Mouse (Mus musculus) kidney, embryonic 14.5 days (tissue): ENCODE results near the gene Sncg. TPM values are rescaled to one million over a fixed set of nuclear protein-coding genes. Genes with fewer than 3 reads are reported as not detected.

Experiments used
- ATAC-seq: fragments of 200-750 bp; cut with Nextera tagmentation; 2 replicates; pipeline ENCODE4 v1.8.0; 2017; ENCODE audit warnings: moderate number of reproducible peaks, mild to moderate bottlenecking, moderate TSS enrichment, moderate library complexity; ENCODE audit not compliant: low FRiP score, low TSS enrichment
- H3K27ac ChIP-seq: fragments of 300-500 bp; sonication (generic); 2 replicates; pipeline ENCODE4 v1.5.1; 2014; ENCODE audit warnings: low read depth, mild to moderate bottlenecking, low read length, moderate library complexity, mixed read lengths
- H3K27me3 ChIP-seq: fragments of 300-500 bp; sonication (generic); 2 replicates; pipeline ENCODE4 v1.6.1; 2014; ENCODE audit warnings: mild to moderate bottlenecking, low read length; ENCODE audit not compliant: control insufficient read depth, insufficient read depth
- H3K36me3 ChIP-seq: fragments of 300-500 bp; sonication (generic); 2 replicates; pipeline ENCODE4 v1.6.1; 2014; ENCODE audit warnings: low read length, mixed read lengths; ENCODE audit not compliant: control insufficient read depth, insufficient read depth
- H3K4me1 ChIP-seq: fragments of 300-500 bp; sonication (generic); 2 replicates; pipeline ENCODE4 v1.6.1; 2014; ENCODE audit warnings: low read length, mixed read lengths; ENCODE audit not compliant: control insufficient read depth, insufficient read depth
- H3K4me2 ChIP-seq: fragments of 300-500 bp; sonication (generic); replicated peaks from 2 replicates; pipeline ENCODE4 v1.6.1; 2014; ENCODE audit warnings: low read depth, mild to moderate bottlenecking, low read length
- H3K4me3 ChIP-seq: fragments of 300-500 bp; sonication (generic); 2 replicates; pipeline ENCODE4 v1.5.1; 2014; ENCODE audit warnings: mild to moderate bottlenecking, low read length
- H3K9ac ChIP-seq: fragments of 300-500 bp; sonication (generic); 2 replicates; pipeline ENCODE4 v1.6.1; 2014; ENCODE audit warnings: low read depth, mild to moderate bottlenecking, low read length, moderate library complexity
- H3K9me3 ChIP-seq: fragments of 300-500 bp; sonication (generic); 2 replicates; pipeline ENCODE4 v1.6.1; 2016; ENCODE audit warnings: low read length; ENCODE audit not compliant: control insufficient read depth
- WGBS: fragments of 180-500 bp; shearing (Covaris S2); extraction: QIAGEN DNeasy Blood & Tissue Kit; methylation state at CpG from one replicate; pipeline ENCODE4 v1.1.7; 2014; 5-methylcytosine and 5-hydroxymethylcytosine counted together
- polyA plus RNA-seq: library from polyadenylated mRNA; unstranded; fragments of >200 nt; fragmentation: Nextera tagmentation; extraction: Ambion mirVana; gene quantifications from 2 replicates; pipeline ENCODE4 v1.2.1, GENCODE M21; 2014

Sncg gene
- polyA plus RNA-seq, 1 experiment from 2014 or later: 7.5 TPM

- Histone ChIP-seq H3K9ac (no peak overlapping the region), H3K27ac (no peak overlapping the region), H3K9me3 (no peaks in the 10 kb centered on the region), H3K4me1 (no peaks in the 10 kb centered on the region), H3K36me3 (no peaks in the 10 kb centered on the region), H3K4me3 (no peak overlapping the region), H3K4me2 (no peak overlapping the region), H3K27me3 (no peaks in the 10 kb centered on the region)
- 89% methylated on average over 3 of the region's 3 CpGs for WGBS
- ATAC-seq: no peak
Observed at GRCm38 (mm10) chr14:34353326-34353725, 21.3 kb downstream of the Sncg start.

- Histone ChIP-seq H3K9ac (no peak overlapping the region), H3K4me3 (no peak overlapping the region), H3K36me3 (no peaks in the 10 kb centered on the region), H3K27ac (no peak overlapping the region), H3K27me3 (no peaks in the 10 kb centered on the region), H3K4me2 (no peak overlapping the region), H3K4me1 (no peaks in the 10 kb centered on the region), H3K9me3 (no peaks in the 10 kb centered on the region)
- no peak for ATAC-seq
- 62% methylated on average over 6 of the region's 6 CpGs for WGBS
Observed at GRCm38 (mm10) chr14:34352523-34352922, 22.1 kb downstream of the Sncg start.

- Histone ChIP-seq H3K36me3 (no peaks in the 10 kb centered on the region), H3K27me3 (no peaks in the 10 kb centered on the region), H3K9ac (no peak overlapping the region), H3K27ac (no peak overlapping the region), H3K4me2 (no peak overlapping the region), H3K4me1 (no peaks in the 10 kb centered on the region), H3K4me3 (no peak overlapping the region), H3K9me3 (no peaks in the 10 kb centered on the region)
- ATAC-seq: no peak
- WGBS: 66% methylated on average over 3 of the region's 3 CpGs
Observed at GRCm38 (mm10) chr14:34351660-34352059, 22.9 kb downstream of the Sncg start.

GRCm38 (mm10) chr14:34349007-34349406 lies 25.6 kb downstream of the Sncg start:
- Histone ChIP-seq H3K4me3 (no peak overlapping the region), H3K9me3 (no peaks in the 10 kb centered on the region), H3K36me3 (peaks cover 4% of the 10 kb centered on the region; the same call in 1 of the 2 replicates), H3K4me2 (no peak overlapping the region), H3K27me3 (no peaks in the 10 kb centered on the region), H3K9ac (no peak overlapping the region), H3K27ac (no peak overlapping the region), H3K4me1 (no peaks in the 10 kb centered on the region)
- no peak for ATAC-seq
- WGBS: 87% methylated on average over 8 of the region's 8 CpGs

- H3K27ac ChIP-seq: no peak overlapping the region
- H3K27me3 ChIP-seq: no peaks in the 10 kb centered on the region
- H3K9me3 ChIP-seq: no peaks in the 10 kb centered on the region
- H3K4me3 ChIP-seq: no peak overlapping the region
- H3K4me1 ChIP-seq: no peaks in the 10 kb centered on the region
- no peak for ATAC-seq
- peaks cover 7% of the 10 kb centered on the region for H3K36me3 ChIP-seq
- H3K4me2 ChIP-seq: no peak overlapping the region
- no peak overlapping the region for H3K9ac ChIP-seq
- WGBS: 80% methylated on average over 7 of the region's 7 CpGs
Observed at GRCm38 (mm10) chr14:34348301-34348700, 26.3 kb downstream of the Sncg start.

GRCm38 (mm10) chr14:34347084-34347483 lies 27.5 kb downstream of the Sncg start:
- ATAC-seq: no peak
- Histone ChIP-seq H3K4me2 (no peak overlapping the region), H3K36me3 (peaks cover 19% of the 10 kb centered on the region), H3K9ac (no peak overlapping the region), H3K4me3 (no peak overlapping the region), H3K27ac (no peak overlapping the region), H3K27me3 (no peaks in the 10 kb centered on the region), H3K4me1 (no peaks in the 10 kb centered on the region), H3K9me3 (no peaks in the 10 kb centered on the region)
- WGBS: 91% methylated on average over 5 of the region's 5 CpGs

- H3K9me3 ChIP-seq: no peaks in the 10 kb centered on the region
- H3K27ac ChIP-seq: no peak overlapping the region
- WGBS: 49% methylated on average over 12 of the region's 12 CpGs
- peaks cover 28% of the 10 kb centered on the region for H3K36me3 ChIP-seq
- ATAC-seq: peak; percentile 35; the same call in 1 of the 2 replicates
- H3K4me1 ChIP-seq: no peaks in the 10 kb centered on the region
- H3K4me2 ChIP-seq: no peak overlapping the region
- no peak overlapping the region for H3K4me3 ChIP-seq
- H3K27me3 ChIP-seq: no peaks in the 10 kb centered on the region
- H3K9ac ChIP-seq: no peak overlapping the region
Observed at GRCm38 (mm10) chr14:34345771-34346566, 28.6 kb downstream of the Sncg start.

- Histone ChIP-seq H3K4me3 (no peak overlapping the region), H3K4me1 (no peaks in the 10 kb centered on the region), H3K9ac (no peak overlapping the region), H3K27ac (no peak overlapping the region), H3K36me3 (peaks cover 40% of the 10 kb centered on the region), H3K27me3 (no peaks in the 10 kb centered on the region), H3K9me3 (no peaks in the 10 kb centered on the region), H3K4me2 (no peak overlapping the region)
- no peak for ATAC-seq
- 88% methylated on average over 5 of the region's 5 CpGs for WGBS
Observed at GRCm38 (mm10) chr14:34344361-34344760, 30.2 kb downstream of the Sncg start.

- ATAC-seq: no peak
- Histone ChIP-seq H3K27me3 (no peaks in the 10 kb centered on the region), H3K4me3 (no peak overlapping the region), H3K4me1 (no peaks in the 10 kb centered on the region), H3K36me3 (peaks cover 50% of the 10 kb centered on the region), H3K9me3 (no peaks in the 10 kb centered on the region), H3K9ac (no peak overlapping the region), H3K4me2 (no peak overlapping the region), H3K27ac (no peak overlapping the region)
- WGBS: 90% methylated on average over 4 of the region's 4 CpGs
Observed at GRCm38 (mm10) chr14:34343078-34343477, 31.5 kb downstream of the Sncg start.
